Mouse (Mus musculus): Measurements from ENCODE around the gene Fes. TPM values are rescaled to one million over a fixed set of nuclear protein-coding genes. Genes with fewer than 3 reads are reported as not detected.
"Not testable (repeated sequence)": the region's sequence is repeated elsewhere in the genome, so short reads cannot be mapped to it uniquely, and the experiment has no call there.

Gene Fes
- polyA plus RNA-seq, 1 experiment from 2014 or later: 15.7 TPM

- H3K9me3 ChIP-seq (ENCODE audit: control insufficient read depth, low read length): no peaks in the 10 kb centered on the region
- ATAC-seq (ENCODE audit: low read depth) (peak; percentile 44), DNase-seq (ENCODE audit: low spot score) (no peak)
- H3K4me1 ChIP-seq (ENCODE audit: control insufficient read depth, insufficient read depth, low read length): peaks cover 18% of the 10 kb centered on the region
- WGBS: under 1% methylated on average over 11 of the region's 102 CpGs
- H3K27ac ChIP-seq (replicated peaks; ENCODE audit: low read depth, low read length): peak overlapping the region; percentile 90
- H3K9ac ChIP-seq (ENCODE audit: low read depth, low read length): peak overlapping the region; percentile 97
- peak overlapping the region; percentile 90 for H3K4me3 ChIP-seq (ENCODE audit: low read depth, low read length)
- H3K36me3 ChIP-seq (ENCODE audit: control insufficient read depth, insufficient read depth, low read length): peaks cover 7% of the 10 kb centered on the region
- H3K4me2 ChIP-seq (ENCODE audit: low read depth, low read length): peak overlapping the region; percentile 89
- no peaks in the 10 kb centered on the region for H3K27me3 ChIP-seq (replicated peaks; ENCODE audit: control insufficient read depth, insufficient read depth, low read length)
These were observed 14.3 kb upstream of the Fes start for GRCm38 (mm10) chr7:80401860-80402641.

GRCm38 (mm10) chr7:80401041-80401859 lies 13.5 kb upstream of the Fes start:
- no peak for ATAC-seq (ENCODE audit: low read depth)
- no peaks in the 10 kb centered on the region for H3K9me3 ChIP-seq (ENCODE audit: control insufficient read depth, low read length)
- no peak for DNase-seq (ENCODE audit: low spot score)
- no peaks in the 10 kb centered on the region for H3K27me3 ChIP-seq (replicated peaks; ENCODE audit: control insufficient read depth, insufficient read depth, low read length)
- peak overlapping the region; percentile 97 for H3K9ac ChIP-seq (ENCODE audit: low read depth, low read length)
- H3K27ac ChIP-seq (replicated peaks; ENCODE audit: low read depth, low read length): peak overlapping the region; percentile 90
- peaks cover 18% of the 10 kb centered on the region for H3K4me1 ChIP-seq (ENCODE audit: control insufficient read depth, insufficient read depth, low read length)
- peak overlapping the region; percentile 89 for H3K4me2 ChIP-seq (ENCODE audit: low read depth, low read length)
- 20% methylated on average over 5 of the region's 5 CpGs for WGBS
- H3K4me3 ChIP-seq (ENCODE audit: low read depth, low read length): peak overlapping the region; percentile 90
- peaks cover 14% of the 10 kb centered on the region for H3K36me3 ChIP-seq (ENCODE audit: control insufficient read depth, insufficient read depth, low read length)

- Histone ChIP-seq H3K36me3 (ENCODE audit: control insufficient read depth, insufficient read depth, low read length) (peaks cover 19% of the 10 kb centered on the region), H3K9me3 (ENCODE audit: control insufficient read depth, low read length) (no peaks in the 10 kb centered on the region), H3K27ac (replicated peaks; ENCODE audit: low read depth, low read length) (peak overlapping the region; percentile 7; the same call in 1 of the 2 replicates), H3K4me3 (ENCODE audit: low read depth, low read length) (peak overlapping the region; percentile 90; the same call in 1 of the 2 replicates), H3K4me1 (ENCODE audit: control insufficient read depth, insufficient read depth, low read length) (peaks cover 18% of the 10 kb centered on the region), H3K9ac (ENCODE audit: low read depth, low read length) (peak overlapping the region; percentile 97), H3K4me2 (ENCODE audit: low read depth, low read length) (peak overlapping the region; percentile 89), H3K27me3 (replicated peaks; ENCODE audit: control insufficient read depth, insufficient read depth, low read length) (no peaks in the 10 kb centered on the region)
- ATAC-seq (ENCODE audit: low read depth) (no peak), DNase-seq (ENCODE audit: low spot score) (no peak)
- WGBS: 65% methylated on average over 6 of the region's 6 CpGs
These were observed 12.8 kb upstream of the Fes start for GRCm38 (mm10) chr7:80400571-80400970.

GRCm38 (mm10) chr7:80400099-80400498 lies 12.4 kb upstream of the Fes start:
- Histone ChIP-seq H3K9me3 (ENCODE audit: control insufficient read depth, low read length) (no peaks in the 10 kb centered on the region), H3K4me3 (ENCODE audit: low read depth, low read length) (0 out of 2 replicates have a peak overlapping the region, but pooled peaks have one; percentile 90), H3K36me3 (ENCODE audit: control insufficient read depth, insufficient read depth, low read length) (peaks cover 23% of the 10 kb centered on the region), H3K4me2 (ENCODE audit: low read depth, low read length) (peak overlapping the region; percentile 89), H3K4me1 (ENCODE audit: control insufficient read depth, insufficient read depth, low read length) (peaks cover 18% of the 10 kb centered on the region), H3K27ac (replicated peaks; ENCODE audit: low read depth, low read length) (0 out of 2 replicates have a peak overlapping the region, but pooled peaks have one; percentile 6), H3K9ac (ENCODE audit: low read depth, low read length) (peak overlapping the region; percentile 97), H3K27me3 (replicated peaks; ENCODE audit: control insufficient read depth, insufficient read depth, low read length) (no peaks in the 10 kb centered on the region)
- peak; percentile 43 for DNase-seq (ENCODE audit: low spot score)
- ATAC-seq (ENCODE audit: low read depth): no peak
- 45% methylated on average over 5 of the region's 5 CpGs for WGBS

GRCm38 (mm10) chr7:80398654-80399444 lies 11.1 kb upstream of the Fes start:
- H3K36me3 ChIP-seq (ENCODE audit: control insufficient read depth, insufficient read depth, low read length): peaks cover 33% of the 10 kb centered on the region
- peaks cover 18% of the 10 kb centered on the region for H3K4me1 ChIP-seq (ENCODE audit: control insufficient read depth, insufficient read depth, low read length)
- no peak overlapping the region for H3K27ac ChIP-seq (replicated peaks; ENCODE audit: low read depth, low read length)
- no peaks in the 10 kb centered on the region for H3K27me3 ChIP-seq (replicated peaks; ENCODE audit: control insufficient read depth, insufficient read depth, low read length)
- ATAC-seq (ENCODE audit: low read depth): no peak
- 0 out of 2 replicates have a peak overlapping the region, but pooled peaks have one; percentile 5 for H3K9ac ChIP-seq (ENCODE audit: low read depth, low read length)
- no peak overlapping the region for H3K4me3 ChIP-seq (ENCODE audit: low read depth, low read length)
- WGBS: 69% methylated on average over 9 of the region's 9 CpGs
- no peaks in the 10 kb centered on the region for H3K9me3 ChIP-seq (ENCODE audit: control insufficient read depth, low read length)
- no peak overlapping the region for H3K4me2 ChIP-seq (ENCODE audit: low read depth, low read length)
- DNase-seq (ENCODE audit: low spot score): no peak

GRCm38 (mm10) chr7:80397986-80398385 lies 10.2 kb upstream of the Fes start:
- no peak overlapping the region for H3K27ac ChIP-seq (replicated peaks; ENCODE audit: low read depth, low read length)
- H3K36me3 ChIP-seq (ENCODE audit: control insufficient read depth, insufficient read depth, low read length): peaks cover 41% of the 10 kb centered on the region
- no peaks in the 10 kb centered on the region for H3K9me3 ChIP-seq (ENCODE audit: control insufficient read depth, low read length)
- no peak overlapping the region for H3K9ac ChIP-seq (ENCODE audit: low read depth, low read length)
- H3K27me3 ChIP-seq (replicated peaks; ENCODE audit: control insufficient read depth, insufficient read depth, low read length): no peaks in the 10 kb centered on the region
- ATAC-seq (ENCODE audit: low read depth) (no peak), DNase-seq (ENCODE audit: low spot score) (no peak)
- no peak overlapping the region for H3K4me2 ChIP-seq (ENCODE audit: low read depth, low read length)
- peaks cover 18% of the 10 kb centered on the region for H3K4me1 ChIP-seq (ENCODE audit: control insufficient read depth, insufficient read depth, low read length)
- no peak overlapping the region for H3K4me3 ChIP-seq (ENCODE audit: low read depth, low read length)
- 91% methylated on average over 9 of the region's 9 CpGs for WGBS

- peaks cover 17% of the 10 kb centered on the region for H3K4me1 ChIP-seq (ENCODE audit: control insufficient read depth, insufficient read depth, low read length)
- H3K9me3 ChIP-seq (ENCODE audit: control insufficient read depth, low read length); H3K4me3 ChIP-seq (ENCODE audit: low read depth, low read length); ATAC-seq (ENCODE audit: low read depth); H3K27me3 ChIP-seq (replicated peaks; ENCODE audit: control insufficient read depth, insufficient read depth, low read length); H3K27ac ChIP-seq (replicated peaks; ENCODE audit: low read depth, low read length); DNase-seq (ENCODE audit: low spot score); H3K9ac ChIP-seq (ENCODE audit: low read depth, low read length); H3K4me2 ChIP-seq (ENCODE audit: low read depth, low read length): not testable (repeated sequence)
- H3K36me3 ChIP-seq (ENCODE audit: control insufficient read depth, insufficient read depth, low read length): peaks cover 57% of the 10 kb centered on the region
- 90% methylated on average over 4 of the region's 4 CpGs for WGBS
These were observed 8.7 kb upstream of the Fes start for GRCm38 (mm10) chr7:80396427-80396826.

- no peak for ATAC-seq (ENCODE audit: low read depth)
- H3K4me2 ChIP-seq (ENCODE audit: low read depth, low read length): no peak overlapping the region
- 82% methylated on average over 4 of the region's 4 CpGs for whole genome bisulfite sequencing
- peaks cover 74% of the 10 kb centered on the region for H3K36me3 ChIP-seq (ENCODE audit: control insufficient read depth, insufficient read depth, low read length)
- H3K9ac ChIP-seq (ENCODE audit: low read depth, low read length): no peak overlapping the region
- no peak overlapping the region for H3K27ac ChIP-seq (replicated peaks; ENCODE audit: low read depth, low read length)
- H3K4me3 ChIP-seq (ENCODE audit: low read depth, low read length): no peak overlapping the region
- no peaks in the 10 kb centered on the region for H3K4me1 ChIP-seq (ENCODE audit: control insufficient read depth, insufficient read depth, low read length)
- DNase-seq (ENCODE audit: low spot score): no peak
- no peaks in the 10 kb centered on the region for H3K27me3 ChIP-seq (replicated peaks; ENCODE audit: control insufficient read depth, insufficient read depth, low read length)
- no peaks in the 10 kb centered on the region for H3K9me3 ChIP-seq (ENCODE audit: control insufficient read depth, low read length)
These were observed 6.9 kb upstream of the Fes start for GRCm38 (mm10) chr7:80394600-80394999.

Measured in embryonic facial prominence, embryonic 14.5 days (tissue).